Mouse (Mus musculus) lung, embryonic 16.5 days (tissue): ENCODE data around the gene Krit1. TPM values are rescaled to one million over a fixed set of nuclear protein-coding genes. Genes with fewer than 3 reads are reported as not detected.
"Not testable (repeated sequence)": the region's sequence is repeated elsewhere in the genome, so short reads cannot be mapped to it uniquely, and the experiment has no call there.

Experiments used
- ATAC-seq: fragments of 200-750 bp; cut with Nextera tagmentation; 2 replicates; pipeline ENCODE4 v1.8.0; 2017; ENCODE audit warnings: low read depth, mild to moderate bottlenecking, moderate library complexity
- H3K27ac ChIP-seq: fragments of 300-500 bp; sonication (generic); 2 replicates; pipeline ENCODE4 v1.5.1; 2014; ENCODE audit warnings: mild to moderate bottlenecking, control low read depth, low read length
- H3K27me3 ChIP-seq: fragments of 300-500 bp; sonication (generic); 2 replicates; pipeline ENCODE4 v1.6.1; 2014; ENCODE audit warnings: low read depth, low read length, mixed read lengths; ENCODE audit not compliant: control insufficient read depth, insufficient read depth
- H3K36me3 ChIP-seq: fragments of 300-500 bp; sonication (generic); 2 replicates; pipeline ENCODE4 v1.6.1; 2014; ENCODE audit warnings: low read length; ENCODE audit not compliant: control insufficient read depth, insufficient read depth
- H3K4me1 ChIP-seq: fragments of 300-500 bp; sonication (generic); replicated peaks from 2 replicates; pipeline ENCODE4 v1.6.1; 2014; ENCODE audit warnings: low read length, mixed read lengths; ENCODE audit not compliant: control insufficient read depth, insufficient read depth
- H3K4me2 ChIP-seq: fragments of 300-500 bp; sonication (generic); 2 replicates; pipeline ENCODE4 v1.6.1; 2014; ENCODE audit warnings: low read depth, low read length, control low read depth
- H3K4me3 ChIP-seq: fragments of 300-500 bp; sonication (generic); 2 replicates; pipeline ENCODE4 v1.5.1; 2014; ENCODE audit warnings: mild to moderate bottlenecking, low read length, control low read depth
- H3K9ac ChIP-seq: fragments of 300-500 bp; sonication (generic); 2 replicates; pipeline ENCODE4 v1.6.1; 2014; ENCODE audit warnings: low read length, control low read depth
- H3K9me3 ChIP-seq: fragments of 300-500 bp; sonication (generic); 2 replicates; pipeline ENCODE4 v1.6.1; 2016; ENCODE audit warnings: low read length; ENCODE audit not compliant: control insufficient read depth
- WGBS: fragments of 180-500 bp; shearing (Covaris S2); extraction: QIAGEN DNeasy Blood & Tissue Kit; methylation state at CpG from one replicate; pipeline ENCODE4 v1.1.7; 2014; 5-methylcytosine and 5-hydroxymethylcytosine counted together
- polyA plus RNA-seq: library from polyadenylated mRNA; unstranded; fragments of >200 nt; fragmentation: Nextera tagmentation; extraction: Ambion mirVana; gene quantifications from 2 replicates; pipeline ENCODE4 v1.2.1, GENCODE M21; 2015

The Krit1 gene
- polyA plus RNA-seq, 1 experiment from 2014 or later = 45.0 TPM

GRCm38 (mm10) chr5:3798656-3799055 is 4.3 kb upstream of the Krit1 start:
- H3K27me3 ChIP-seq, H3K4me3 ChIP-seq, H3K36me3 ChIP-seq, H3K4me2 ChIP-seq, H3K4me1 ChIP-seq, H3K27ac ChIP-seq, H3K9ac ChIP-seq, ATAC-seq, H3K9me3 ChIP-seq: not testable (repeated sequence)

- H3K9me3 ChIP-seq = no peaks in the 10 kb centered on the region
- H3K27ac ChIP-seq = no peak overlapping the region
- WGBS = 77% methylated on average over 1 of the region's 1 CpGs
- peaks cover 5% of the 10 kb centered on the region; the same call in 1 of the 2 replicates for H3K4me1 ChIP-seq
- H3K36me3 ChIP-seq = no peaks in the 10 kb centered on the region
- no peak for ATAC-seq
- no peak overlapping the region for H3K9ac ChIP-seq
- no peak overlapping the region for H3K4me2 ChIP-seq
- H3K27me3 ChIP-seq = no peaks in the 10 kb centered on the region
- H3K4me3 ChIP-seq = no peak overlapping the region
Observed at GRCm38 (mm10) chr5:3800041-3800440, 2.9 kb upstream of the Krit1 start.

GRCm38 (mm10) chr5:3800881-3801280 is 2.1 kb upstream of the Krit1 start:
- Histone ChIP-seq H3K27me3 (no peaks in the 10 kb centered on the region), H3K9me3 (no peaks in the 10 kb centered on the region), H3K36me3 (no peaks in the 10 kb centered on the region), H3K9ac (no peak overlapping the region), H3K4me2 (no peak overlapping the region), H3K27ac (no peak overlapping the region), H3K4me3 (no peak overlapping the region), H3K4me1 (peaks cover 5% of the 10 kb centered on the region; the same call in 1 of the 2 replicates)
- no peak for ATAC-seq
- WGBS = 69% methylated on average over 4 of the region's 4 CpGs

GRCm38 (mm10) chr5:3801672-3802432 is 1.1 kb upstream of the Krit1 start:
- no peak overlapping the region for H3K27ac ChIP-seq
- H3K4me3 ChIP-seq = peak overlapping the region; percentile 71
- H3K36me3 ChIP-seq = no peaks in the 10 kb centered on the region
- peak overlapping the region; percentile 72 for H3K4me2 ChIP-seq
- H3K9me3 ChIP-seq = no peaks in the 10 kb centered on the region
- ATAC-seq = no peak
- H3K4me1 ChIP-seq = peaks cover 5% of the 10 kb centered on the region; the same call in 1 of the 2 replicates
- H3K9ac ChIP-seq = peak overlapping the region; percentile 73
- no peaks in the 10 kb centered on the region for H3K27me3 ChIP-seq
- 3% methylated on average over 18 of the region's 18 CpGs for WGBS

GRCm38 (mm10) chr5:3803292-3804165 is 545 bp downstream of the Krit1 start:
- Histone ChIP-seq H3K9me3 (no peaks in the 10 kb centered on the region), H3K27ac (peak overlapping the region; percentile 83), H3K4me3 (peak overlapping the region; percentile 71), H3K27me3 (no peaks in the 10 kb centered on the region), H3K9ac (peak overlapping the region; percentile 73), H3K36me3 (no peaks in the 10 kb centered on the region), H3K4me2 (peak overlapping the region; percentile 72), H3K4me1 (peaks cover 5% of the 10 kb centered on the region; the same call in 1 of the 2 replicates)
- ATAC-seq = peak; percentile 72
- under 1% methylated on average over 36 of the region's 36 CpGs for WGBS

GRCm38 (mm10) chr5:3808472-3808871 is 5.5 kb downstream of the Krit1 start:
- Histone ChIP-seq H3K9me3 (no peaks in the 10 kb centered on the region), H3K27ac (no peak overlapping the region), H3K4me1 (peaks cover 2% of the 10 kb centered on the region; the same call in 1 of the 2 replicates), H3K9ac (no peak overlapping the region), H3K36me3 (peaks cover 7% of the 10 kb centered on the region; the same call in 1 of the 2 replicates), H3K4me2 (no peak overlapping the region), H3K27me3 (no peaks in the 10 kb centered on the region), H3K4me3 (no peak overlapping the region)
- WGBS = 89% methylated on average over 1 of the region's 1 CpGs
- ATAC-seq = no peak

GRCm38 (mm10) chr5:3834107-3834506 is 31.1 kb downstream of the Krit1 start:
- WGBS = 77% methylated on average over 1 of the region's 1 CpGs

GRCm38 (mm10) chr5:3845026-3845425 is 42.0 kb downstream of the Krit1 start, which contains the start of gene Lrrd1:
Gene Lrrd1, plus strand, starts transcription at chr5:3845173.
- no peaks in the 10 kb centered on the region; the same call in 1 of the 2 replicates for H3K27me3 ChIP-seq
- H3K4me3 ChIP-seq = peak within 1 kb of the TSS; percentile 17
- H3K4me1 ChIP-seq = no peaks in the 10 kb centered on the region
- H3K4me2 ChIP-seq = peak within 1 kb of the TSS; percentile 41
- no peak within 1 kb of the TSS for H3K9ac ChIP-seq
- ATAC-seq = no peak
- H3K27ac ChIP-seq = no peak within 1 kb of the TSS
- peaks cover 3% of the 10 kb centered on the region; the same call in 1 of the 2 replicates for H3K36me3 ChIP-seq
- H3K9me3 ChIP-seq = no peaks in the 10 kb centered on the region
- WGBS = 9% methylated on average over 24 of the region's 24 CpGs

More at GRCm38 (mm10) chr5:3834107-3834506, 31.1 kb downstream of the Krit1 start:
- ATAC-seq = no peak
- no peak overlapping the region for H3K27ac ChIP-seq
- no peaks in the 10 kb centered on the region for H3K27me3 ChIP-seq
- peaks cover 4% of the 10 kb centered on the region; the same call in 1 of the 2 replicates for H3K9me3 ChIP-seq
- peaks cover 20% of the 10 kb centered on the region for H3K36me3 ChIP-seq
- no peak overlapping the region for H3K4me2 ChIP-seq
- no peak overlapping the region for H3K4me3 ChIP-seq
- no peak overlapping the region for H3K9ac ChIP-seq
- no peaks in the 10 kb centered on the region for H3K4me1 ChIP-seq

GRCm38 (mm10) chr5:3870161-3870560 is 67.2 kb downstream of the Krit1 start:
- no peaks in the 10 kb centered on the region for H3K36me3 ChIP-seq
- no peak overlapping the region for H3K4me2 ChIP-seq
- ATAC-seq = no peak
- H3K4me3 ChIP-seq = no peak overlapping the region
- no peak overlapping the region for H3K27ac ChIP-seq
- 70% methylated on average over 4 of the region's 4 CpGs for WGBS
- H3K4me1 ChIP-seq = no peaks in the 10 kb centered on the region
- no peak overlapping the region for H3K9ac ChIP-seq
- no peaks in the 10 kb centered on the region for H3K27me3 ChIP-seq
- no peaks in the 10 kb centered on the region for H3K9me3 ChIP-seq
